Mouse (Mus musculus) heart, adult 2 months (tissue): ENCODE measurements around the gene Vmp1. TPM values are rescaled to one million over a fixed set of nuclear protein-coding genes. Genes with fewer than 3 reads are reported as not detected.

Experiments
- DNase-seq, 2 experiments: peaks; one replicate each; pipeline ENCODE4 v3.0.0; 2021
- H3K27ac ChIP-seq: fragments of 200-600 bp; 2 replicates; pipeline ENCODE4 v1.8.1; 2022
- H3K27me3 ChIP-seq: fragments of 200-500 bp; 2 replicates; pipeline ENCODE4 v1.6.1; 2012; ENCODE audit warnings: mild to moderate bottlenecking, low read length, inconsistent platforms, mixed read lengths; ENCODE audit not compliant: control insufficient read depth, insufficient read depth
- H3K36me3 ChIP-seq: fragments of 200-500 bp; 2 replicates; pipeline ENCODE4 v1.6.1; 2012; ENCODE audit warnings: low read length, inconsistent platforms; ENCODE audit not compliant: control insufficient read depth, insufficient read depth
- H3K4me1 ChIP-seq: fragments of 200-500 bp; 2 replicates; pipeline ENCODE4 v1.6.1; 2011; ENCODE audit warnings: low read length; ENCODE audit not compliant: control insufficient read depth, insufficient read depth
- H3K4me3 ChIP-seq: fragments of 200-600 bp; 2 replicates; pipeline ENCODE4 v1.8.1; 2022
- H3K79me2 ChIP-seq: fragments of 200-500 bp; replicated peaks from 2 replicates; pipeline ENCODE4 v1.6.1; 2012; ENCODE audit warnings: mild to moderate bottlenecking, inconsistent platforms, low read length, moderate library complexity, mixed read lengths; ENCODE audit not compliant: control insufficient read depth, insufficient read depth
- H3K9ac ChIP-seq: fragments of 200-500 bp; 2 replicates; pipeline ENCODE4 v1.6.1; 2012; ENCODE audit warnings: low read depth, mild to moderate bottlenecking, control low read depth, inconsistent platforms, low read length, mixed read lengths
- CTCF ChIP-seq: fragments of 200-600 bp; IDR thresholded peaks from 2 replicates; pipeline ENCODE4 v1.8.1; 2022; ENCODE audit warnings: antibody characterized with exemption, mild to moderate bottlenecking, moderate library complexity
- EP300 ChIP-seq: fragments of 200-500 bp; IDR thresholded peaks from 2 replicates; pipeline ENCODE4 v1.6.1; 2011; ENCODE audit warnings: low read depth, low read length, control low read depth; ENCODE audit not compliant: insufficient read depth
- POLR2A ChIP-seq: fragments of 200-500 bp; IDR thresholded peaks from 2 replicates; pipeline ENCODE4 v1.6.1; 2011; ENCODE audit warnings: mild to moderate bottlenecking, low read depth, low read length, control low read depth; ENCODE audit not compliant: insufficient read depth
- WGBS: fragments of 180-500 bp; shearing (Covaris S2); methylation state at CpG from one replicate; pipeline ENCODE4 v1.1.7; 2018; 5-methylcytosine and 5-hydroxymethylcytosine counted together
- intact Hi-C: fragments of 180-260 bp; cut with DNase I; formaldehyde crosslinking; loops from one replicate; pipeline ENCODE4 v1.15.1; 2025
- polyA plus RNA-seq: library from polyadenylated mRNA; depleted of rRNA; stranded (reverse); fragments of >200 nt; gene quantifications from 2 replicates; pipeline ENCODE4 v1.2.3, GENCODE M21; 2012
- total RNA-seq, 2 experiments: library from RNA; stranded (reverse); gene quantifications; 2 replicates each; pipeline ENCODE4 v1.2.3; 2021

Vmp1 gene
- total and polyA plus RNA-seq, 3 experiments: 34.0 to 66.9 (median 58.2) TPM

- Histone ChIP-seq H3K79me2 (no peaks in the 10 kb centered on the region), H3K36me3 (peaks cover 5% of the 10 kb centered on the region), H3K27ac (no peak overlapping the region), H3K4me1 (peaks cover 2% of the 10 kb centered on the region; the same call in 1 of the 2 replicates), H3K27me3 (no peaks in the 10 kb centered on the region), H3K9ac (no peak overlapping the region), H3K4me3 (no peak overlapping the region)
- DNase-seq: no peak
- WGBS: 63% methylated on average over 3 of the region's 3 CpGs
- intact Hi-C loops: loop anchor here (5.0 to 10.0 kb wide), 2 partner anchors 76 to 323 kb away; partner anchors contain the start of gene Cltc
- TF ChIP-seq POLR2A (no peak), CTCF (no peak), EP300 (no peak)
These were observed 2.2 kb downstream of the Vmp1 start for GRCm38 (mm10) chr11:86681423-86681822.

GRCm38 (mm10) chr11:86680729-86681128 lies 2.9 kb downstream of the Vmp1 start:
- Histone ChIP-seq H3K4me3 (no peak overlapping the region), H3K27ac (no peak overlapping the region), H3K9ac (no peak overlapping the region), H3K36me3 (peaks cover 5% of the 10 kb centered on the region), H3K79me2 (no peaks in the 10 kb centered on the region), H3K4me1 (peaks cover 2% of the 10 kb centered on the region; the same call in 1 of the 2 replicates), H3K27me3 (no peaks in the 10 kb centered on the region)
- intact Hi-C loops: loop anchor here (5.0 to 10.0 kb wide), 2 partner anchors 77 to 324 kb away; partner anchors contain the start of gene Cltc
- TF ChIP-seq CTCF (no peak), POLR2A (no peak), EP300 (no peak)
- 96% methylated on average over 3 of the region's 3 CpGs for WGBS
- DNase-seq: no peak

- 0 out of 2 replicates have a peak, but pooled peaks cover 1% of the 10 kb centered on the region for H3K4me1 ChIP-seq
- intact Hi-C loops: no loop called here
- WGBS: 69% methylated on average over 5 of the region's 5 CpGs
- no peak for DNase-seq
- no peaks in the 10 kb centered on the region; the same call in 1 of the 2 replicates for H3K79me2 ChIP-seq
- H3K27ac ChIP-seq: no peak overlapping the region
- no peak overlapping the region for H3K9ac ChIP-seq
- H3K36me3 ChIP-seq: no peaks in the 10 kb centered on the region; the same call in 1 of the 2 replicates
- no peak for TF ChIP-seq EP300
- no peak overlapping the region for H3K4me3 ChIP-seq
- no peaks in the 10 kb centered on the region for H3K27me3 ChIP-seq
These were observed 4.7 kb downstream of the Vmp1 start for GRCm38 (mm10) chr11:86678957-86679356.

- DNase-seq: no peak
- H3K9ac ChIP-seq: no peak overlapping the region
- H3K4me3 ChIP-seq: no peak overlapping the region
- H3K27ac ChIP-seq: no peak overlapping the region
- WGBS: 90% methylated on average over 4 of the region's 4 CpGs
- H3K4me1 ChIP-seq: peaks cover 3% of the 10 kb centered on the region
- H3K79me2 ChIP-seq: no peaks in the 10 kb centered on the region; the same call in 1 of the 2 replicates
- intact Hi-C loops: no loop called here
- TF ChIP-seq EP300: no peak
- TF ChIP-seq CTCF: no peak
- TF ChIP-seq POLR2A: no peak
- H3K36me3 ChIP-seq: peaks cover 7% of the 10 kb centered on the region
- no peaks in the 10 kb centered on the region for H3K27me3 ChIP-seq
These were observed 8.1 kb downstream of the Vmp1 start for GRCm38 (mm10) chr11:86675520-86675919.

GRCm38 (mm10) chr11:86672772-86673171 lies 10.9 kb downstream of the Vmp1 start:
- TF ChIP-seq POLR2A (no peak), CTCF (no peak), EP300 (no peak)
- Histone ChIP-seq H3K27ac (no peak overlapping the region), H3K4me3 (no peak overlapping the region), H3K36me3 (peaks cover 7% of the 10 kb centered on the region), H3K9ac (no peak overlapping the region), H3K27me3 (no peaks in the 10 kb centered on the region), H3K4me1 (peaks cover 3% of the 10 kb centered on the region), H3K79me2 (no peaks in the 10 kb centered on the region; the same call in 1 of the 2 replicates)
- DNase-seq: no peak
- intact Hi-C loops: no loop called here
- WGBS: 46% methylated on average over 3 of the region's 3 CpGs

GRCm38 (mm10) chr11:86671041-86671675 lies 12.5 kb downstream of the Vmp1 start:
- Histone ChIP-seq H3K36me3 (peaks cover 7% of the 10 kb centered on the region), H3K4me3 (no peak overlapping the region), H3K9ac (peak overlapping the region; percentile 42; the same call in 1 of the 2 replicates), H3K27ac (peak overlapping the region; percentile 38), H3K79me2 (no peaks in the 10 kb centered on the region; the same call in 1 of the 2 replicates), H3K4me1 (peaks cover 3% of the 10 kb centered on the region), H3K27me3 (no peaks in the 10 kb centered on the region)
- WGBS: 27% methylated on average over 3 of the region's 3 CpGs
- no peak for TF ChIP-seq EP300
- TF ChIP-seq CTCF: no peak
- TF ChIP-seq POLR2A: no peak
- intact Hi-C loops: no loop called here
- no peak for DNase-seq
